Mouse (Mus musculus) limb, embryonic 13.5 days (tissue): ENCODE data around the gene Rnf222. TPM values are rescaled to one million over a fixed set of nuclear protein-coding genes. Genes with fewer than 3 reads are reported as not detected.

Experiments
- ATAC-seq: fragments of 200-750 bp; cut with Nextera tagmentation; 2 replicates; pipeline ENCODE4 v1.8.0; 2017; ENCODE audit warnings: low read depth, moderate number of reproducible peaks, moderate TSS enrichment; ENCODE audit not compliant: low FRiP score
- H3K27ac ChIP-seq: fragments of 300-500 bp; sonication (generic); 2 replicates; pipeline ENCODE4 v1.5.1; 2015; ENCODE audit warnings: inconsistent platforms, mild to moderate bottlenecking, moderate library complexity
- H3K27me3 ChIP-seq: fragments of 300-500 bp; sonication (generic); 2 replicates; pipeline ENCODE4 v1.6.1; 2015; ENCODE audit warnings: mild to moderate bottlenecking, inconsistent platforms
- H3K36me3 ChIP-seq: fragments of 300-500 bp; sonication (generic); 2 replicates; pipeline ENCODE4 v1.6.1; 2015; ENCODE audit warnings: inconsistent platforms, mild to moderate bottlenecking, moderate library complexity
- H3K4me1 ChIP-seq: fragments of 300-500 bp; sonication (generic); 2 replicates; pipeline ENCODE4 v1.6.1; 2015; ENCODE audit warnings: inconsistent platforms
- H3K4me2 ChIP-seq: fragments of 300-500 bp; sonication (generic); replicated peaks from 2 replicates; pipeline ENCODE4 v1.6.1; 2015; ENCODE audit warnings: inconsistent platforms, mild to moderate bottlenecking, moderate library complexity
- H3K4me3 ChIP-seq: fragments of 300-500 bp; sonication (generic); 2 replicates; pipeline ENCODE4 v1.5.1; 2015; ENCODE audit warnings: moderate library complexity, mild to moderate bottlenecking, inconsistent platforms
- H3K9ac ChIP-seq: fragments of 300-500 bp; sonication (generic); 2 replicates; pipeline ENCODE4 v1.6.1; 2015; ENCODE audit warnings: mild to moderate bottlenecking, inconsistent platforms
- H3K9me3 ChIP-seq: fragments of 300-500 bp; sonication (generic); 2 replicates; pipeline ENCODE4 v1.6.1; 2016; ENCODE audit warnings: inconsistent platforms
- WGBS: fragments of 180-500 bp; shearing (Covaris S2); methylation state at CpG from one replicate; pipeline ENCODE4 v1.1.7; 2015; 5-methylcytosine and 5-hydroxymethylcytosine counted together
- polyA plus RNA-seq: library from polyadenylated mRNA; unstranded; fragments of >200 nt; fragmentation: Nextera tagmentation; extraction: Ambion mirVana; gene quantifications from 2 replicates; pipeline ENCODE4 v1.2.1, GENCODE M21; 2015

The Rnf222 gene
- polyA plus RNA-seq, 1 experiment from 2014 or later = 0.23 TPM

- Histone ChIP-seq H3K36me3 (no peaks in the 10 kb centered on the region), H3K4me2 (no peak overlapping the region), H3K9ac (no peak overlapping the region), H3K27ac (no peak overlapping the region), H3K9me3 (no peaks in the 10 kb centered on the region), H3K27me3 (no peaks in the 10 kb centered on the region), H3K4me3 (no peak overlapping the region), H3K4me1 (no peaks in the 10 kb centered on the region)
- ATAC-seq = no peak
- 71% methylated on average over 4 of the region's 4 CpGs for WGBS
Measured at GRCm38 (mm10) chr11:68863631-68864091, 24.7 kb upstream of the Rnf222 start.

- Histone ChIP-seq H3K9ac (no peak overlapping the region), H3K27ac (no peak overlapping the region), H3K9me3 (no peaks in the 10 kb centered on the region), H3K4me3 (no peak overlapping the region), H3K4me2 (no peak overlapping the region), H3K4me1 (no peaks in the 10 kb centered on the region), H3K27me3 (no peaks in the 10 kb centered on the region), H3K36me3 (no peaks in the 10 kb centered on the region)
- ATAC-seq = no peak
- 65% methylated on average over 9 of the region's 9 CpGs for WGBS
Measured at GRCm38 (mm10) chr11:68864544-68865189, 23.7 kb upstream of the Rnf222 start.

GRCm38 (mm10) chr11:68871277-68871676 lies 17.1 kb upstream of the Rnf222 start:
- ATAC-seq = no peak
- 0 out of 2 replicates have a peak, but pooled peaks cover 8% of the 10 kb centered on the region for H3K4me1 ChIP-seq
- H3K9ac ChIP-seq = 0 out of 2 replicates have a peak overlapping the region, but pooled peaks have one; percentile 19
- 83% methylated on average over 9 of the region's 9 CpGs for WGBS
- H3K9me3 ChIP-seq = no peaks in the 10 kb centered on the region
- no peaks in the 10 kb centered on the region for H3K36me3 ChIP-seq
- no peaks in the 10 kb centered on the region for H3K27me3 ChIP-seq
- no peak overlapping the region for H3K27ac ChIP-seq
- H3K4me3 ChIP-seq = no peak overlapping the region
- H3K4me2 ChIP-seq = no peak overlapping the region

- Histone ChIP-seq H3K9me3 (no peaks in the 10 kb centered on the region), H3K27me3 (no peaks in the 10 kb centered on the region), H3K4me2 (no peak within 1 kb of the TSS), H3K4me3 (no peak within 1 kb of the TSS), H3K4me1 (0 out of 2 replicates have a peak, but pooled peaks cover 8% of the 10 kb centered on the region), H3K27ac (no peak within 1 kb of the TSS), H3K36me3 (no peaks in the 10 kb centered on the region), H3K9ac (0 out of 2 replicates have a peak within 1 kb of the TSS, but pooled peaks have one; percentile 19)
- ATAC-seq = no peak
- 32% methylated on average over 6 of the region's 6 CpGs for WGBS
Measured at GRCm38 (mm10) chr11:68871748-68872147, 16.6 kb upstream of the Rnf222 start, which contains the start of gene Ndel1. Ndel1 (minus strand) TSS chr11:68871858.

- WGBS = 0% methylated on average over 2 of the region's 2 CpGs
- H3K27ac ChIP-seq = no peak overlapping the region
Measured at GRCm38 (mm10) chr11:68874841-68875240, 13.5 kb upstream of the Rnf222 start.

GRCm38 (mm10) chr11:68878811-68879210 lies 9.5 kb upstream of the Rnf222 start:
- Histone ChIP-seq H3K36me3 (no peaks in the 10 kb centered on the region), H3K4me2 (no peak overlapping the region), H3K9ac (no peak overlapping the region), H3K27ac (no peak overlapping the region), H3K9me3 (no peaks in the 10 kb centered on the region), H3K27me3 (no peaks in the 10 kb centered on the region), H3K4me1 (no peaks in the 10 kb centered on the region), H3K4me3 (no peak overlapping the region)
- 84% methylated on average over 5 of the region's 5 CpGs for WGBS
- no peak for ATAC-seq

More at GRCm38 (mm10) chr11:68874841-68875240, 13.5 kb upstream of the Rnf222 start:
- Histone ChIP-seq H3K4me1 (0 out of 2 replicates have a peak, but pooled peaks cover 8% of the 10 kb centered on the region), H3K36me3 (no peaks in the 10 kb centered on the region), H3K27me3 (no peaks in the 10 kb centered on the region), H3K4me2 (no peak overlapping the region), H3K9me3 (no peaks in the 10 kb centered on the region), H3K4me3 (no peak overlapping the region), H3K9ac (no peak overlapping the region)
- no peak for ATAC-seq

- Histone ChIP-seq H3K4me1 (no peaks in the 10 kb centered on the region), H3K9me3 (no peaks in the 10 kb centered on the region), H3K9ac (no peak overlapping the region), H3K4me2 (no peak overlapping the region), H3K27me3 (no peaks in the 10 kb centered on the region), H3K27ac (no peak overlapping the region), H3K36me3 (no peaks in the 10 kb centered on the region), H3K4me3 (no peak overlapping the region)
- ATAC-seq = no peak
- WGBS = 21% methylated on average over 14 of the region's 14 CpGs
Measured at GRCm38 (mm10) chr11:68882107-68882506, 6.2 kb upstream of the Rnf222 start.

GRCm38 (mm10) chr11:68883843-68884242 lies 4.5 kb upstream of the Rnf222 start:
- H3K27ac ChIP-seq = no peak overlapping the region
- H3K36me3 ChIP-seq = no peaks in the 10 kb centered on the region
- no peak overlapping the region for H3K4me3 ChIP-seq
- ATAC-seq = no peak
- H3K4me2 ChIP-seq = no peak overlapping the region
- 80% methylated on average over 2 of the region's 2 CpGs for WGBS
- no peaks in the 10 kb centered on the region for H3K9me3 ChIP-seq
- H3K27me3 ChIP-seq = no peaks in the 10 kb centered on the region
- H3K9ac ChIP-seq = no peak overlapping the region
- no peaks in the 10 kb centered on the region for H3K4me1 ChIP-seq

- no peak overlapping the region for H3K4me3 ChIP-seq
- no peaks in the 10 kb centered on the region for H3K27me3 ChIP-seq
- 75% methylated on average over 5 of the region's 5 CpGs for WGBS
- no peak for ATAC-seq
- H3K9me3 ChIP-seq = no peaks in the 10 kb centered on the region
- H3K9ac ChIP-seq = no peak overlapping the region
- no peaks in the 10 kb centered on the region for H3K36me3 ChIP-seq
- H3K4me2 ChIP-seq = no peak overlapping the region
- no peaks in the 10 kb centered on the region for H3K4me1 ChIP-seq
- H3K27ac ChIP-seq = no peak overlapping the region
Measured at GRCm38 (mm10) chr11:68884368-68884767, 4.0 kb upstream of the Rnf222 start.

GRCm38 (mm10) chr11:68886091-68886490 lies 2.3 kb upstream of the Rnf222 start:
- WGBS = 70% methylated on average over 5 of the region's 5 CpGs
- Histone ChIP-seq H3K27me3 (no peaks in the 10 kb centered on the region), H3K4me1 (no peaks in the 10 kb centered on the region)

GRCm38 (mm10) chr11:68888653-68889052 lies 300 bp downstream of the Rnf222 start:
- ATAC-seq = no peak
- H3K4me3 ChIP-seq = no peak overlapping the region
- H3K9me3 ChIP-seq = no peaks in the 10 kb centered on the region
- no peaks in the 10 kb centered on the region for H3K27me3 ChIP-seq
- H3K4me1 ChIP-seq = no peaks in the 10 kb centered on the region
- 73% methylated on average over 2 of the region's 2 CpGs for WGBS
- no peaks in the 10 kb centered on the region for H3K36me3 ChIP-seq
- H3K9ac ChIP-seq = no peak overlapping the region
- no peak overlapping the region for H3K4me2 ChIP-seq
- no peak overlapping the region for H3K27ac ChIP-seq

More at GRCm38 (mm10) chr11:68886091-68886490, 2.3 kb upstream of the Rnf222 start:
- H3K27ac ChIP-seq = no peak overlapping the region
- no peaks in the 10 kb centered on the region for H3K9me3 ChIP-seq
- no peak for ATAC-seq
- no peak overlapping the region for H3K4me3 ChIP-seq
- no peak overlapping the region for H3K9ac ChIP-seq
- H3K4me2 ChIP-seq = no peak overlapping the region
- no peaks in the 10 kb centered on the region for H3K36me3 ChIP-seq

GRCm38 (mm10) chr11:68890625-68891024 lies 2.3 kb downstream of the Rnf222 start:
- 53% methylated on average over 2 of the region's 2 CpGs for WGBS
- Histone ChIP-seq H3K4me1 (no peaks in the 10 kb centered on the region), H3K9ac (no peak overlapping the region), H3K36me3 (no peaks in the 10 kb centered on the region), H3K27ac (no peak overlapping the region), H3K4me2 (no peak overlapping the region), H3K9me3 (no peaks in the 10 kb centered on the region), H3K4me3 (no peak overlapping the region), H3K27me3 (no peaks in the 10 kb centered on the region)
- ATAC-seq = no peak

- Histone ChIP-seq H3K9ac (no peak overlapping the region), H3K27ac (no peak overlapping the region), H3K27me3 (no peaks in the 10 kb centered on the region), H3K4me3 (no peak overlapping the region), H3K36me3 (no peaks in the 10 kb centered on the region), H3K9me3 (no peaks in the 10 kb centered on the region), H3K4me1 (no peaks in the 10 kb centered on the region), H3K4me2 (no peak overlapping the region)
- 79% methylated on average over 5 of the region's 5 CpGs for whole genome bisulfite sequencing
- ATAC-seq = no peak
Measured at GRCm38 (mm10) chr11:68891823-68892222, 3.5 kb downstream of the Rnf222 start.
